Comparison of ENCODE assay signal across 8 mouse cellular contexts in genomic region chr11:97279405-97280215, GRCm38 (mm10). TPM values are rescaled to one million over a fixed set of nuclear protein-coding genes. Genes with fewer than 3 reads are reported as not detected.
DNase-seq lines count a peak whose midpoint lies in the region; ATAC-seq and TF ChIP-seq lines count a peak whose summit lies in the region.

No protein-coding gene starts in this region.

- no peaks in the 10 kb centered on the region for H3K9me3 ChIP-seq in G1E (replicated peaks)
- H3K9me3 ChIP-seq in forebrain, embryonic 14.5 days (replicated peaks; ENCODE audit: control insufficient read depth, low read length), result no peaks in the 10 kb centered on the region
- no peaks in the 10 kb centered on the region for H3K9me3 ChIP-seq in lung, embryonic 14.5 days (ENCODE audit: low read depth, low read length)

- no peaks in the 10 kb centered on the region for H3K27me3 ChIP-seq in G1E (ENCODE audit: insufficient read depth, low read length)
- H3K27me3 ChIP-seq in forebrain, embryonic 14.5 days (replicated peaks; ENCODE audit: control insufficient read depth, insufficient read depth, low read length), result no peaks in the 10 kb centered on the region
- no peaks in the 10 kb centered on the region for H3K27me3 ChIP-seq in lung, embryonic 14.5 days (ENCODE audit: insufficient read depth, low read length)

- under 1% methylated on average over 55 of the region's 64 CpGs for WGBS in forebrain, embryonic 14.5 days
- WGBS in lung, embryonic 14.5 days, result under 1% methylated on average over 64 of the region's 64 CpGs

- no peak for TF ChIP-seq CTCF in G1E (IDR thresholded peaks at IDR 0.05; ENCODE audit: low read depth, low read length)
- TF ChIP-seq CTCF in layer of hippocampus, adult 2 months (conservative IDR thresholded peaks at IDR 0.05), result no peak
- TF ChIP-seq CTCF in lung, embryonic 14.5 days (IDR thresholded peaks at IDR 0.05; ENCODE audit: low read depth), result no peak

- peak overlapping the region; percentile 98 for H3K27ac ChIP-seq in forebrain, embryonic 14.5 days (ENCODE audit: low read depth, low read length)
- H3K27ac ChIP-seq in layer of hippocampus, adult 2 months, result peak overlapping the region; percentile 99
- H3K27ac ChIP-seq in lung, embryonic 14.5 days (ENCODE audit: low read depth), result peak overlapping the region; percentile 97

- intact Hi-C loops in heart, postnatal 14 days (cut with DNase I), result loop anchor here (2.0 kb wide), 2 partner anchors 21 to 35 kb away; partner anchors contain the start of gene Mrpl45

- H3K4me3 ChIP-seq in G1E (ENCODE audit: low read depth, low read length), result peak overlapping the region; percentile 87
- H3K4me3 ChIP-seq in forebrain, embryonic 14.5 days (ENCODE audit: low read depth, low read length), result peak overlapping the region; percentile 99
- peak overlapping the region; percentile 96 for H3K4me3 ChIP-seq in layer of hippocampus, adult 2 months
- peak overlapping the region; percentile 86 for H3K4me3 ChIP-seq in lung, embryonic 14.5 days (ENCODE audit: low read depth, low read length)

- H3K4me1 ChIP-seq in G1E (ENCODE audit: insufficient read depth, low read depth, low read length), result peaks cover 41% of the 10 kb centered on the region
- H3K4me1 ChIP-seq in forebrain, embryonic 14.5 days (ENCODE audit: control insufficient read depth, insufficient read depth, low read length), result peaks cover 17% of the 10 kb centered on the region
- peaks cover 6% of the 10 kb centered on the region; the same call in 1 of the 2 replicates for H3K4me1 ChIP-seq in lung, embryonic 14.5 days (ENCODE audit: insufficient read depth)

- no peak for ATAC-seq in G1E (ENCODE audit: extremely low read depth, insufficient number of reproducible peaks, low FRiP score, poor library complexity, severe bottlenecking)
- peak; percentile 56; the same call in 1 of the 2 replicates for ATAC-seq in cerebellum, adult (ENCODE audit: insufficient number of reproducible peaks, low FRiP score, low TSS enrichment)
- ATAC-seq in forebrain, embryonic 14.5 days, result peak; percentile 78
- ATAC-seq in lung, embryonic 14.5 days (ENCODE audit: insufficient read depth), result peak; percentile 87

- DNase-seq in G1E (ENCODE audit: low spot score), result peak; percentile 47
- DNase-seq in forebrain, embryonic 14.5 days (ENCODE audit: low spot score), result peak; percentile 80
- peak; percentile 59 to 68 for DNase-seq in heart, postnatal 14 days
- DNase-seq in layer of hippocampus, adult 2 months (ENCODE audit: low spot score in 2 of 2), result peak; percentile 44 to 60
- peak; percentile 76 for DNase-seq in lung, embryonic 14.5 days
- peak; percentile 40 for DNase-seq in ovary, adult 18-20 months (ENCODE audit: low spot score)
- DNase-seq in thymus, postnatal 36 days, result peak; percentile 71 to 82

- H3K4me2 ChIP-seq in forebrain, embryonic 14.5 days (ENCODE audit: low read length), result peak overlapping the region; percentile 70
- peak overlapping the region; percentile 71 for H3K4me2 ChIP-seq in lung, embryonic 14.5 days

- peaks cover 11% of the 10 kb centered on the region for H3K36me3 ChIP-seq in G1E (replicated peaks)
- H3K36me3 ChIP-seq in forebrain, embryonic 14.5 days (ENCODE audit: control insufficient read depth, insufficient read depth, low read length), result no peaks in the 10 kb centered on the region
- H3K36me3 ChIP-seq in lung, embryonic 14.5 days (ENCODE audit: insufficient read depth), result no peaks in the 10 kb centered on the region

- peak overlapping the region; percentile 99 for H3K9ac ChIP-seq in forebrain, embryonic 14.5 days (ENCODE audit: low read length)
- peak overlapping the region; percentile 93 for H3K9ac ChIP-seq in lung, embryonic 14.5 days

RNA-seq across cellular contexts. Expression of gene Npepps, which starts 0.8 kb away (rescaled TPM):
- total RNA-seq in G1E (2014; fragmentation: Nextera tagmentation), result 81.3 and 87.9 TPM in 2 replicates
- 50.2 and 53.6 TPM in 2 replicates for total RNA-seq in G1E (2017)
- 23.5 and 35.8 TPM in 2 replicates for polyA plus RNA-seq in G1E (2012)
- polyA plus RNA-seq in forebrain, embryonic 14.5 days (2014; fragmentation: Nextera tagmentation; extraction: Ambion mirVana), result 91.3 and 97.4 TPM in 2 replicates
- total RNA-seq in heart, postnatal 14 days (2021), result 10 to 100 TPM; 65.4 to 70.8 TPM
- 100 to 1,000 TPM; 142 to 151 TPM for total RNA-seq in layer of hippocampus, adult 2 months (2021)
- polyA plus RNA-seq in lung, embryonic 14.5 days (2014; fragmentation: Nextera tagmentation; extraction: Ambion mirVana), result 70.7 and 76.2 TPM in 2 replicates

RNA-seq across cellular contexts. Expression of gene Mrpl45, which starts 35.9 kb away (rescaled TPM):
- total RNA-seq in G1E (2014; fragmentation: Nextera tagmentation), result 77.5 and 85.1 TPM in 2 replicates
- total RNA-seq in G1E (2017), result 46.3 and 46.8 TPM in 2 replicates
- 8.3 and 13.1 TPM in 2 replicates for polyA plus RNA-seq in G1E (2012)
- 42.2 and 43.4 TPM in 2 replicates for polyA plus RNA-seq in forebrain, embryonic 14.5 days (2014; fragmentation: Nextera tagmentation; extraction: Ambion mirVana)
- total RNA-seq in heart, postnatal 14 days (2021), result 10 to 100 TPM; 42.7 to 51.2 TPM
- total RNA-seq in layer of hippocampus, adult 2 months (2021), result 10 to 100 TPM; 24.9 to 30.3 TPM
- polyA plus RNA-seq in lung, embryonic 14.5 days (2014; fragmentation: Nextera tagmentation; extraction: Ambion mirVana), result 46.0 and 48.1 TPM in 2 replicates
